Mouse (Mus musculus): ENCODE measurements around the gene Pla2g3. TPM values are rescaled to one million over a fixed set of nuclear protein-coding genes. Genes with fewer than 3 reads are reported as not detected.

Pla2g3 gene
- polyA plus RNA-seq, 1 experiment from 2014 or later: 0.44 TPM

DNA sequence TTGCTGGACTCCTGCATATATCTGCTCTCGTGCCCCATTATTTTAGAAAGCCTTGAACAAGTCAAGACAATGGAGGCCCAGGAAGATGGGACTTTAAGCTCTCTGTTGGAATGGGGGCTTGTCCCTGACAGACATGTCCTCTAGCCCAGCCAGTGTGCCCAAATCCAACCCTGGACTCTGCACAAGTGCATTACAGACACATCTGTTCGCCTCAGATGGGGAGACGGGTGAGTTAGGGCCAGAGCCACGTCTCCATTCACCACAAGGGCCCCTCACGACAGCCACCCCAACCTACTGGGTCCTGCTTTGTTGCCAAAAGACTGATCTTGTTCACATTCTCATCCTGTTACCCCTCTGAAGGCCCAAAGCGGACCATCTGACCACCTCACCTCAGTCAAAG is 40.1 kb downstream of the Pla2g3 start:
- H3K27ac ChIP-seq (ENCODE audit: low read depth, low read length): no peak overlapping the region
- DNase-seq (ENCODE audit: low spot score) (no peak), ATAC-seq (no peak)
- peaks cover 58% of the 10 kb centered on the region for H3K36me3 ChIP-seq (ENCODE audit: control insufficient read depth, insufficient read depth, low read length)
- WGBS: 91% methylated on average over 6 of the region's 6 CpGs
- no peaks in the 10 kb centered on the region for H3K9me3 ChIP-seq (replicated peaks; ENCODE audit: control insufficient read depth, low read length)
- no peaks in the 10 kb centered on the region for H3K27me3 ChIP-seq (replicated peaks; ENCODE audit: control insufficient read depth, insufficient read depth, low read length)
- no peak overlapping the region for H3K4me3 ChIP-seq (ENCODE audit: low read depth, low read length)
- no peaks in the 10 kb centered on the region for H3K4me1 ChIP-seq (ENCODE audit: control insufficient read depth, insufficient read depth, low read length)
- no peak overlapping the region for H3K4me2 ChIP-seq (ENCODE audit: low read length)
- H3K9ac ChIP-seq (ENCODE audit: low read length): no peak overlapping the region

GRCm38 (mm10) chr11:3529476-3530252 is 41.6 kb downstream of the Pla2g3 start:
- no peak overlapping the region for H3K4me2 ChIP-seq (ENCODE audit: low read length)
- DNase-seq (ENCODE audit: low spot score): no peak
- no peak overlapping the region for H3K4me3 ChIP-seq (ENCODE audit: low read depth, low read length)
- H3K4me1 ChIP-seq (ENCODE audit: control insufficient read depth, insufficient read depth, low read length): no peaks in the 10 kb centered on the region
- no peaks in the 10 kb centered on the region for H3K9me3 ChIP-seq (replicated peaks; ENCODE audit: control insufficient read depth, low read length)
- no peak overlapping the region for H3K9ac ChIP-seq (ENCODE audit: low read length)
- no peak for ATAC-seq
- no peaks in the 10 kb centered on the region for H3K27me3 ChIP-seq (replicated peaks; ENCODE audit: control insufficient read depth, insufficient read depth, low read length)
- WGBS: 84% methylated on average over 20 of the region's 20 CpGs
- H3K36me3 ChIP-seq (ENCODE audit: control insufficient read depth, insufficient read depth, low read length): peaks cover 49% of the 10 kb centered on the region
- H3K27ac ChIP-seq (ENCODE audit: low read depth, low read length): no peak overlapping the region

- no peaks in the 10 kb centered on the region for H3K27me3 ChIP-seq (replicated peaks; ENCODE audit: control insufficient read depth, insufficient read depth, low read length)
- ATAC-seq (no peak), DNase-seq (ENCODE audit: low spot score) (no peak)
- H3K4me2 ChIP-seq (ENCODE audit: low read length): no peak overlapping the region
- 97% methylated on average over 3 of the region's 3 CpGs for WGBS
- H3K9me3 ChIP-seq (replicated peaks; ENCODE audit: control insufficient read depth, low read length): no peaks in the 10 kb centered on the region
- H3K4me1 ChIP-seq (ENCODE audit: control insufficient read depth, insufficient read depth, low read length): no peaks in the 10 kb centered on the region
- H3K4me3 ChIP-seq (ENCODE audit: low read depth, low read length): no peak overlapping the region
- H3K9ac ChIP-seq (ENCODE audit: low read length): no peak overlapping the region
- no peak overlapping the region for H3K27ac ChIP-seq (ENCODE audit: low read depth, low read length)
- H3K36me3 ChIP-seq (ENCODE audit: control insufficient read depth, insufficient read depth, low read length): peaks cover 42% of the 10 kb centered on the region
Observed at GRCm38 (mm10) chr11:3530731-3531130, 42.6 kb downstream of the Pla2g3 start.

- ATAC-seq (no peak), DNase-seq (ENCODE audit: low spot score) (peak; percentile 39)
- no peak overlapping the region for H3K27ac ChIP-seq (ENCODE audit: low read depth, low read length)
- H3K27me3 ChIP-seq (replicated peaks; ENCODE audit: control insufficient read depth, insufficient read depth, low read length): no peaks in the 10 kb centered on the region
- H3K9ac ChIP-seq (ENCODE audit: low read length): no peak overlapping the region
- 82% methylated on average over 6 of the region's 6 CpGs for WGBS
- no peak overlapping the region for H3K4me2 ChIP-seq (ENCODE audit: low read length)
- H3K9me3 ChIP-seq (replicated peaks; ENCODE audit: control insufficient read depth, low read length): no peaks in the 10 kb centered on the region
- H3K4me1 ChIP-seq (ENCODE audit: control insufficient read depth, insufficient read depth, low read length): peaks cover 4% of the 10 kb centered on the region; the same call in 1 of the 2 replicates
- no peak overlapping the region for H3K4me3 ChIP-seq (ENCODE audit: low read depth, low read length)
- H3K36me3 ChIP-seq (ENCODE audit: control insufficient read depth, insufficient read depth, low read length): peaks cover 35% of the 10 kb centered on the region
Observed at GRCm38 (mm10) chr11:3531634-3532033, 43.5 kb downstream of the Pla2g3 start.

GRCm38 (mm10) chr11:3532101-3532931 is 44.2 kb downstream of the Pla2g3 start:
- H3K4me2 ChIP-seq (ENCODE audit: low read length): no peak overlapping the region
- H3K27me3 ChIP-seq (replicated peaks; ENCODE audit: control insufficient read depth, insufficient read depth, low read length): no peaks in the 10 kb centered on the region
- H3K9me3 ChIP-seq (replicated peaks; ENCODE audit: control insufficient read depth, low read length): no peaks in the 10 kb centered on the region
- no peak overlapping the region for H3K4me3 ChIP-seq (ENCODE audit: low read depth, low read length)
- H3K27ac ChIP-seq (ENCODE audit: low read depth, low read length): no peak overlapping the region
- ATAC-seq: no peak
- DNase-seq (ENCODE audit: low spot score): no peak
- H3K9ac ChIP-seq (ENCODE audit: low read length): no peak overlapping the region
- WGBS: 90% methylated on average over 16 of the region's 16 CpGs
- H3K36me3 ChIP-seq (ENCODE audit: control insufficient read depth, insufficient read depth, low read length): peaks cover 31% of the 10 kb centered on the region
- peaks cover 4% of the 10 kb centered on the region; the same call in 1 of the 2 replicates for H3K4me1 ChIP-seq (ENCODE audit: control insufficient read depth, insufficient read depth, low read length)

- ATAC-seq: no peak
- Histone ChIP-seq H3K9ac (ENCODE audit: low read length) (no peak overlapping the region), H3K36me3 (ENCODE audit: control insufficient read depth, insufficient read depth, low read length) (peaks cover 22% of the 10 kb centered on the region), H3K4me3 (ENCODE audit: low read depth, low read length) (no peak overlapping the region), H3K9me3 (replicated peaks; ENCODE audit: control insufficient read depth, low read length) (no peaks in the 10 kb centered on the region), H3K27ac (ENCODE audit: low read depth, low read length) (no peak overlapping the region), H3K27me3 (replicated peaks; ENCODE audit: control insufficient read depth, insufficient read depth, low read length) (no peaks in the 10 kb centered on the region), H3K4me1 (ENCODE audit: control insufficient read depth, insufficient read depth, low read length) (peaks cover 4% of the 10 kb centered on the region; the same call in 1 of the 2 replicates), H3K4me2 (ENCODE audit: low read length) (no peak overlapping the region)
- no peak for DNase-seq (ENCODE audit: low spot score)
- 89% methylated on average over 17 of the region's 17 CpGs for WGBS
Observed at GRCm38 (mm10) chr11:3533406-3533932, 45.4 kb downstream of the Pla2g3 start.

GRCm38 (mm10) chr11:3534956-3535355 is 46.9 kb downstream of the Pla2g3 start:
- Histone ChIP-seq H3K36me3 (ENCODE audit: control insufficient read depth, insufficient read depth, low read length) (peaks cover 9% of the 10 kb centered on the region), H3K4me1 (ENCODE audit: control insufficient read depth, insufficient read depth, low read length) (peaks cover 4% of the 10 kb centered on the region; the same call in 1 of the 2 replicates), H3K9ac (ENCODE audit: low read length) (peak overlapping the region; percentile 59; the same call in 1 of the 2 replicates), H3K27ac (ENCODE audit: low read depth, low read length) (0 out of 2 replicates have a peak overlapping the region, but pooled peaks have one; percentile 22), H3K27me3 (replicated peaks; ENCODE audit: control insufficient read depth, insufficient read depth, low read length) (no peaks in the 10 kb centered on the region), H3K4me2 (ENCODE audit: low read length) (peak overlapping the region; percentile 74), H3K4me3 (ENCODE audit: low read depth, low read length) (peak overlapping the region; percentile 43; the same call in 1 of the 2 replicates), H3K9me3 (replicated peaks; ENCODE audit: control insufficient read depth, low read length) (no peaks in the 10 kb centered on the region)
- WGBS: 3% methylated on average over 8 of the region's 8 CpGs
- ATAC-seq (no peak), DNase-seq (ENCODE audit: low spot score) (no peak)

- H3K4me1 ChIP-seq (ENCODE audit: control insufficient read depth, insufficient read depth, low read length): peaks cover 4% of the 10 kb centered on the region; the same call in 1 of the 2 replicates
- WGBS: under 1% methylated on average over 36 of the region's 36 CpGs
- peak overlapping the region; percentile 59 for H3K9ac ChIP-seq (ENCODE audit: low read length)
- peak; percentile 84 for ATAC-seq
- H3K9me3 ChIP-seq (replicated peaks; ENCODE audit: control insufficient read depth, low read length): no peaks in the 10 kb centered on the region
- peak overlapping the region; percentile 22; the same call in 1 of the 2 replicates for H3K27ac ChIP-seq (ENCODE audit: low read depth, low read length)
- peak overlapping the region; percentile 43 for H3K4me3 ChIP-seq (ENCODE audit: low read depth, low read length)
- peak; percentile 95 for DNase-seq (ENCODE audit: low spot score)
- peaks cover 7% of the 10 kb centered on the region for H3K36me3 ChIP-seq (ENCODE audit: control insufficient read depth, insufficient read depth, low read length)
- H3K27me3 ChIP-seq (replicated peaks; ENCODE audit: control insufficient read depth, insufficient read depth, low read length): no peaks in the 10 kb centered on the region
- peak overlapping the region; percentile 74 for H3K4me2 ChIP-seq (ENCODE audit: low read length)
Observed at GRCm38 (mm10) chr11:3535406-3535986, 47.4 kb downstream of the Pla2g3 start.
